11 mouse cellular contexts compared by ENCODE assay signal in the genomic region with DNA sequence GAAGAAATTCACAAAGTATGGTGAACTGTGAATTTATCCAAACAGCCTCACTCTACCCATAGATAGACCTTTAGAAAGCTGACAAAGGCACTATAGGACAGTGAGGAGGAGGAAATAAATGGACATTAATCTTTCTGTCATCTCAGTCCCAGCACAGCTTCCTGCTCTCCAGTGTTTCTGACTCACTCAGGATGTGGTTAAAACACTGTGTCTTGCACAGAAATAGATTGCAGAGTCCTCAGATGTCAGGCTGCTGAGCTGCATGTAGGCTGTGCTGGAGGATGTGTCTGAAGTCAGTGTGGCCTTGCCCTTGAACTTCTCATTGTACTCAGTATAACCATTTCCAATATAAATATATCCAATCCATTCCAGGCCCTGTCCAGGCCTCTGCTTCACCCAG.
DNase-seq lines count a peak whose midpoint lies in the region; ATAC-seq and TF ChIP-seq lines count a peak whose summit lies in the region.
"Had no signal": no experiment of that assay in that cellular context is flagged by ENCODE, and none has a peak within 500 bp of the region (broad histone marks: within the 10 kb centered on the region; RNA-seq: fewer than 3 reads in every experiment).

No protein-coding gene starts in this region.

- no peaks in the 10 kb centered on the region for H3K27me3 ChIP-seq in forebrain, embryonic 16.5 days (replicated peaks; ENCODE audit: control insufficient read depth, insufficient read depth, low read length)
- H3K27me3 ChIP-seq in intestine, postnatal 0 days (replicated peaks; ENCODE audit: control insufficient read depth, insufficient read depth, low read length): no peaks in the 10 kb centered on the region
- H3K27me3 ChIP-seq: heart, embryonic 15.5 days; limb, embryonic 12.5 days had no signal

- H3K27ac ChIP-seq in forebrain, embryonic 16.5 days (ENCODE audit: low read length): no peak overlapping the region
- H3K27ac ChIP-seq in intestine, postnatal 0 days (ENCODE audit: low read depth, low read length): no peak overlapping the region
- H3K27ac ChIP-seq: heart, embryonic 15.5 days; limb, embryonic 12.5 days had no signal

- H3K9ac ChIP-seq in forebrain, embryonic 16.5 days (replicated peaks; ENCODE audit: low read depth, low read length): no peak overlapping the region
- H3K9ac ChIP-seq in intestine, postnatal 0 days (ENCODE audit: low read depth, low read length): no peak overlapping the region
- H3K9ac ChIP-seq: heart, embryonic 15.5 days; limb, embryonic 12.5 days had no signal

- intact Hi-C loops in gastrocnemius, postnatal 36 days (cut with DNase I): no loop called here

- peak; percentile 58 to 72 for DNase-seq in adrenal gland, adult (ENCODE audit: inconsistent age in 2 of 2, low spot score in 1 of 2)
- DNase-seq in adrenal gland, postnatal 4 days (ENCODE audit: low spot score in 2 of 2): no peak
- peak; percentile 59 for DNase-seq in T-cell, adult 2 months (ENCODE audit: low spot score)
- DNase-seq in induced T-regulatory cell, adult 2 months (ENCODE audit: low read depth): peak; percentile 49
- peak; percentile 7 for DNase-seq in skeletal muscle tissue, adult 2 months (ENCODE audit: low read depth, low spot score)
- no peak for DNase-seq in gastrocnemius, postnatal 36 days
- DNase-seq: retina, postnatal 1 day had no signal

- no peaks in the 10 kb centered on the region; the same call in 1 of the 2 replicates for H3K9me3 ChIP-seq in forebrain, embryonic 16.5 days (ENCODE audit: control insufficient read depth, low read length)
- no peaks in the 10 kb centered on the region for H3K9me3 ChIP-seq in intestine, postnatal 0 days (ENCODE audit: control insufficient read depth)
- H3K9me3 ChIP-seq: heart, embryonic 15.5 days had no signal

- H3K4me2 ChIP-seq in forebrain, embryonic 16.5 days (ENCODE audit: low read length): no peak overlapping the region
- H3K4me2 ChIP-seq in intestine, postnatal 0 days (replicated peaks; ENCODE audit: low read depth): no peak overlapping the region
- H3K4me2 ChIP-seq: heart, embryonic 15.5 days; limb, embryonic 12.5 days had no signal

- ATAC-seq in forebrain, embryonic 16.5 days: no peak
- ATAC-seq in intestine, postnatal 0 days: no peak

- H3K36me3 ChIP-seq in forebrain, embryonic 16.5 days (ENCODE audit: control insufficient read depth, insufficient read depth): no peaks in the 10 kb centered on the region
- H3K36me3 ChIP-seq in intestine, postnatal 0 days (ENCODE audit: control insufficient read depth, insufficient read depth): no peaks in the 10 kb centered on the region
- H3K36me3 ChIP-seq: heart, embryonic 15.5 days; limb, embryonic 12.5 days had no signal

- H3K4me3 ChIP-seq in forebrain, embryonic 16.5 days (replicated peaks; ENCODE audit: low read length): no peak overlapping the region
- no peak overlapping the region for H3K4me3 ChIP-seq in intestine, postnatal 0 days (ENCODE audit: low read depth, low read length)
- H3K4me3 ChIP-seq: heart, embryonic 15.5 days; limb, embryonic 12.5 days had no signal

- TF ChIP-seq CTCF in intestine, postnatal 0 days (IDR thresholded peaks at IDR 0.05; ENCODE audit: low read depth): no peak

- no peaks in the 10 kb centered on the region for H3K4me1 ChIP-seq in forebrain, embryonic 16.5 days (replicated peaks; ENCODE audit: control insufficient read depth, insufficient read depth, low read length)
- no peaks in the 10 kb centered on the region for H3K4me1 ChIP-seq in intestine, postnatal 0 days (replicated peaks; ENCODE audit: control insufficient read depth, insufficient read depth, low read length)
- H3K4me1 ChIP-seq: heart, embryonic 15.5 days; limb, embryonic 12.5 days had no signal

Comparison
In these comparisons a context has a peak if more than half of its experiments do, and no peak if none do; other contexts are left out.
1. DNase-seq: peak in adrenal gland, adult (2 of 2), T-cell, adult 2 months (single experiment), induced T-regulatory cell, adult 2 months (single experiment) and skeletal muscle tissue, adult 2 months (single experiment); none in adrenal gland, postnatal 4 days (0 of 2) and gastrocnemius, postnatal 36 days (0 of 2).